Mouse (Mus musculus): ENCODE measurements around the gene Plet1.

DNA sequence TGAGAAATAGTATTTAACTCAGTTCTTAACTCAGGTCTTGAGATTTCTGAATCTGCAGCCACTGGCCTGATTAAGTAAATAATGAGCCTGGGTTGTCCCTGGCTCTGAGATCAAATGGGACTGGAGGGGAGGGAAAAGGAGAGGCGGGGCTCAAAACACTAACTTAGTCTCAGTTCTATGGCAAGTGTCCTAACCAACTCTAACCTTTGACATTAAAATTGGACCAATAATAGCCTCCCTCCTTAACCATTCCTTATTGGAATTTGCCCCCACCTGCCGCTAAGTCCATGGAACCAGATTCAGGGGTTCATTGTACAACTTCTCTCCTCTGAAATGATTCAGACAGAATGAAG lies 60.7 kb downstream of the Plet1 start, which contains the start of gene Bco2:
- TF ChIP-seq CTCF (conservative IDR thresholded peaks at IDR 0.05; ENCODE audit: low read length) (no peak), POU5F1 (IDR thresholded peaks at IDR 0.05; ENCODE audit: borderline replicate concordance, low read length) (no peak)
